Mouse (Mus musculus) ES-E14 (cell line): ENCODE data around the gene Rps25. TPM values are rescaled to one million over a fixed set of nuclear protein-coding genes. Genes with fewer than 3 reads are reported as not detected.
"Not testable (repeated sequence)": the region's sequence is repeated elsewhere in the genome, so short reads cannot be mapped to it uniquely, and the experiment has no call there.

Experiments used
- DNase-seq: peaks from one replicate; pipeline ENCODE4 v3.0.0-alpha.2; 2013; ENCODE audit warnings: low read depth, low spot score
- H3K27ac ChIP-seq: 2 replicates; pipeline ENCODE4 v1.5.1; 2012; ENCODE audit warnings: low read depth, mild to moderate bottlenecking, low read length, moderate library complexity, mixed read lengths; ENCODE audit not compliant: poor library complexity, insufficient read depth, severe bottlenecking
- H3K36me3 ChIP-seq: 2 replicates; pipeline ENCODE4 v1.6.1; 2012; ENCODE audit warnings: mild to moderate bottlenecking, low read length, moderate library complexity, mixed read lengths; ENCODE audit not compliant: control insufficient read depth, poor library complexity, insufficient read depth, severe bottlenecking
- H3K4me1 ChIP-seq, 2 experiments: fragments of 150-350 bp in 1 of 2; sonication (generic) in 1 of 2; 2 replicates each; pipeline ENCODE4 v1.6.1; 2012; ENCODE audit warnings: low read length in 2 of 2, mild to moderate bottlenecking in 1 of 2, mixed read lengths in 1 of 2; ENCODE audit not compliant: control insufficient read depth in 2 of 2, insufficient read depth in 2 of 2, poor library complexity in 1 of 2
- H3K4me3 ChIP-seq, 2 experiments: fragments of 150-350 bp in 1 of 2; sonication (generic) in 1 of 2; 2 replicates each; pipeline ENCODE4 v1.5.1; 2012; ENCODE audit warnings: low read length in 2 of 2, low read depth in 1 of 2, mild to moderate bottlenecking in 1 of 2, mixed read lengths in 1 of 2; ENCODE audit not compliant: insufficient read depth in 1 of 2, poor library complexity in 1 of 2, severe bottlenecking in 1 of 2
- H3K9ac ChIP-seq: 2 replicates; pipeline ENCODE4 v1.6.1; 2012; ENCODE audit warnings: low read depth, mild to moderate bottlenecking, low read length, mixed read lengths; ENCODE audit not compliant: poor library complexity, insufficient read depth, severe bottlenecking
- H3K9me3 ChIP-seq: fragments of 150-350 bp; sonication (generic); 2 replicates; pipeline ENCODE4 v1.6.1; 2012; ENCODE audit warnings: low read depth, mild to moderate bottlenecking, low read length; ENCODE audit not compliant: control insufficient read depth, insufficient read depth
- CHD2 ChIP-seq: IDR thresholded peaks from 2 replicates; pipeline ENCODE4 v1.6.1; 2014; ENCODE audit warnings: mild to moderate bottlenecking, low read depth, low read length, inconsistent platforms
- HCFC1 ChIP-seq: IDR thresholded peaks from 2 replicates; pipeline ENCODE4 v1.6.1; 2012; ENCODE audit warnings: low read length, inconsistent platforms, borderline replicate concordance; ENCODE audit not compliant: insufficient read depth
- MAFK ChIP-seq: IDR thresholded peaks from 2 replicates; pipeline ENCODE4 v1.6.1; 2014; ENCODE audit warnings: mild to moderate bottlenecking, low read depth, low read length, inconsistent platforms; ENCODE audit not compliant: insufficient read depth
- ZC3H11A ChIP-seq: IDR thresholded peaks from 2 replicates; pipeline ENCODE4 v1.6.1; 2012; ENCODE audit warnings: low read depth, mild to moderate bottlenecking, inconsistent platforms, low read length, borderline replicate concordance
- ZNF384 ChIP-seq: IDR thresholded peaks from 2 replicates; pipeline ENCODE4 v1.6.1; 2012; ENCODE audit warnings: low read depth, low read length, inconsistent platforms
- in situ Hi-C, 2 experiments: fragments of 600-800 bp; cut with MboI; formaldehyde crosslinking; loops; one replicate each; pipeline ENCODE4 v1.15.1; 2025; ENCODE audit warnings: low sequenced_read_pairs in 2 of 2, inconsistent platforms in 1 of 2; ENCODE audit not compliant: unreplicated experiment in 2 of 2
- total RNA-seq: library from RNA; depleted of rRNA; stranded (reverse); fragments of 300-350 nt; gene quantifications from 2 replicates; pipeline ENCODE4 v1.2.3, GENCODE M21; 2012

Rps25 gene
- total RNA-seq, 1 experiment: 2,115 TPM

DNA sequence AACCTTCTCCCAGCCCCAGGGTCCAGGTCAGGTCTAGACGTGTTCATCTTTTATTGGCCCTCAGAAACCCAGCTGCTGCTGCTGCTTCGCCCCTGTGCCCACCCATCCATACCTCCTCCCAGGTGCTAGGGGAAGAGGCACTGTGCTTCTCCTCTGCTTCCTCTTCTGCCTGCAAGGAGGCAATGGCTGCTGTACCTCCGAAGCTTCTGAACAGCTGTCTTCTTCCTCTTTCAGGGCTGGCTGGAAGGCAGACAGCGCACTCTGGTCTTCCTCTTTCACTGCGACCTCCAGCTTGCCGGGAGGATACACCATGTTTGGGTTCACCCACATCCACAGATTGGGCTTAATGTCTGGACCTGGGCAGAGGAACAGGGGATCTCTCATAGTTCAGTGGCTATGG lies 28.8 kb downstream of the Rps25 start:
- peaks cover 0 to 6% of the 10 kb centered on the region in 2 experiments; a peak in 1 of 4 replicates for H3K4me1 ChIP-seq
- no peaks in the 10 kb centered on the region for H3K9me3 ChIP-seq
- in situ Hi-C loops: no loop called here
- H3K36me3 ChIP-seq: no peaks in the 10 kb centered on the region
- no peak for DNase-seq
- H3K4me3 ChIP-seq: no peak overlapping the region
- no peak overlapping the region for H3K9ac ChIP-seq
- no peak overlapping the region for H3K27ac ChIP-seq
- TF ChIP-seq ZC3H11A (no peak), MAFK (no peak), ZNF384 (no peak), HCFC1 (no peak), CHD2 (no peak)

DNA sequence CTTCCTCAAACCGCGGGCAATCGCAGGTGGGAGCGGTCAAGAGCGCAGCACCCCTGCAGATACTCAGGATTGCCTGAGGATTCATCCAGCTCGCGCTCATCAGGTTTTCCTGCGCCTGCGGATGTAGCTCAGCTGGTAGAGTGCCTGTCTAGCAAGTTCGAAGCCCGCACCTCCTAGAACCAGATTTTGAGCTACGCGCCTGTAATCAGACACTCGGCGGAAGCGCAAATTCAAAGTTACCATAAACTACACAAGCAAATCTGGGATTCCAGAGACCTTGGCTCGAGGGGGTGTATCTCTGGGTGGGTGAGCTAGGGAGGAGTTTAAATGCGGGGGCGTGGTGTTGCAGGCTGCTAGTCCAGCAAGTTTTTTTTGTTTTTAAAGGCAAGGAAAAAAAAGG lies 34.0 kb downstream of the Rps25 start, which contains the start of gene Foxr1:
Foxr1 (minus strand) TSS at position 176 of the 400 bp plus-strand sequence.
- no peak within 1 kb of the TSS for H3K27ac ChIP-seq
- peak within 1 kb of the TSS; percentile 40 to 50 for H3K4me3 ChIP-seq
- H3K36me3 ChIP-seq: no peaks in the 10 kb centered on the region
- in situ Hi-C loops: no loop called here
- TF ChIP-seq ZNF384: peak; percentile 78; the same call in 1 of the 2 replicates
- TF ChIP-seq HCFC1: no peak
- no peak for TF ChIP-seq ZC3H11A
- TF ChIP-seq CHD2: no peak
- H3K4me1 ChIP-seq: peaks cover 0 to 7% of the 10 kb centered on the region in 2 experiments; a peak in 2 of 4 replicates
- peak; percentile 51 for DNase-seq
- H3K9ac ChIP-seq: peak within 1 kb of the TSS; percentile 1; the same call in 1 of the 2 replicates
- no peaks in the 10 kb centered on the region for H3K9me3 ChIP-seq

DNA sequence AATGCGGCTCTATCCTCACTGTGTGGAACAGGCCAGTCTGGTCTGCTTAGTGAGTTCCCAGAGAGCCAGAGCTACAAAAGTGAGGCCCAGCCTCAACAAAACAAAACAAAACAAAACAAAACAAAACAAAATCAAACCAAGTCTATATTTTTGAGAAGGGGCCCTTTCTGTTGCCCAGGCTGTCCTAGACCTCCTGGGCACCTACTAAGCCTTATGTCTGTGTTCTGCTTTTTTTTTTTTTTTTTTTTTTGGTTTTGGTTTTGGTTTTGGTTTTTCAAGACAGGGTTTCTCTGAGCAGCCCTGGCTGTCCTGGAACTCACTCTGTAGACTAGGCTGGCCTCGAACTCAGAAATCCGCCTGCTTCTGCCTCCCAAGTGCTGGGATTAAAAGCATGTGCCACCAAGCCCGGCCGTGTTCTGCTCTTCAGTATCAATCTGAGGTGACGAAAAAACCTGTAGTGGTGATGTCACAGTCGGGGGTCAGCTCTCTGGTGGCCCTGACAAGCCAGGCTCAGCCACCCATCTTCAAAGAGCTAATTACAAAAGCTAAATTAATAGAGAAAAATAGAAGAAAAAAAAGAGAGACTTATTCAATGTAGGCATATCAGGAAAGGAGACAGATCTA lies 37.6 kb downstream of the Rps25 start:
- H3K36me3 ChIP-seq, DNase-seq, H3K9me3 ChIP-seq, H3K27ac ChIP-seq, in situ Hi-C loops, H3K4me3 ChIP-seq, H3K9ac ChIP-seq: not testable (repeated sequence)
- peaks cover 0 to 11% of the 10 kb centered on the region in 2 experiments; a peak in 2 of 4 replicates for H3K4me1 ChIP-seq

DNA sequence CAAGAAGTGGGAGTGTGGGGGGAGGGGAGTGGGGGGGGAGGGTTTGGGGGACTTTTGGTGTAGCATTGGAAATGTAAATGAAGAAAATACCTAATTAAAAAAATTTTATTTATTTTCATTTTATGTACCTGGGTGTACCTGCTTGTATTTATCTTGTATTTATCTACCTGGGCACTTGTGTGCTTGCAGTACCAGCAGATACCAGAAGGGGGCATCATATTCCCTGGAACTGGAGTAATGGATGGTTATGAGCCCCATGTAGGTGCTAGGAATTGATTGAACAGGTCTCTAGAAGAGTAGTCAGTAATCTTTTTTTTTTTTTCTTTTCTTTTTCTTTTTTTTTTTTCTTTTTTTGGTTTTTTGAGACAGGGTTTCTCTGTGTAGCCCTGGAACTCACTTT lies 43.4 kb downstream of the Rps25 start:
- in situ Hi-C loops: loop anchor here in 1 of 2 experiments (5.0 to 10.0 kb wide), 2 partner anchors 52 to 204 kb away; no protein-coding TSS in a partner anchor
- no peaks in the 10 kb centered on the region for H3K36me3 ChIP-seq
- H3K9ac ChIP-seq: no peak overlapping the region
- H3K27ac ChIP-seq: no peak overlapping the region
- DNase-seq: peak; percentile 60
- no peaks in the 10 kb centered on the region for H3K9me3 ChIP-seq
- H3K4me1 ChIP-seq: peaks cover 0 to 7% of the 10 kb centered on the region in 2 experiments; a peak in 1 of 4 replicates
- TF ChIP-seq HCFC1 (no peak), ZC3H11A (peak; percentile 5; the same call in 1 of the 2 replicates), ZNF384 (no peak)
- H3K4me3 ChIP-seq: no peak overlapping the region
